Mouse (Mus musculus): ENCODE measurements around the gene Cenpp.

- no peak for TF ChIP-seq CTCF (IDR thresholded peaks at IDR 0.05; ENCODE audit: low read depth)
- no peak for TF ChIP-seq EP300 (IDR thresholded peaks at IDR 0.05; ENCODE audit: low read depth)
Observed at GRCm38 (mm10) chr13:49480057-49480456, 172.5 kb downstream of the Cenpp start.
